Mouse (Mus musculus) ZHBTc4 (cell line): ENCODE results near the gene C530008M17Rik.
A peak's percentile ranks its signal among the peaks of the same experiment; 100 is the strongest.

Experiments
- DNase-seq: peaks from one replicate; pipeline ENCODE4 v3.0.0-alpha.2; 2011; ENCODE audit warnings: low read depth, low spot score

The C530008M17Rik gene

GRCm38 (mm10) chr5:76664936-76665335 lies 8.6 kb downstream of the C530008M17Rik start:
- no peak for DNase-seq

GRCm38 (mm10) chr5:76665421-76665820 lies 9.1 kb downstream of the C530008M17Rik start:
- peak; percentile 19 for DNase-seq

GRCm38 (mm10) chr5:76666026-76666756 lies 9.9 kb downstream of the C530008M17Rik start:
- DNase-seq, result no peak

GRCm38 (mm10) chr5:76668118-76668517 lies 11.8 kb downstream of the C530008M17Rik start:
- no peak for DNase-seq

- no peak for DNase-seq
Measured at GRCm38 (mm10) chr5:76668547-76668946, 12.2 kb downstream of the C530008M17Rik start.

- no peak for DNase-seq
Measured at GRCm38 (mm10) chr5:76670183-76670582, 13.9 kb downstream of the C530008M17Rik start.

- DNase-seq, result no peak
Measured at GRCm38 (mm10) chr5:76674022-76674653, 17.8 kb downstream of the C530008M17Rik start.

GRCm38 (mm10) chr5:76675369-76675768 lies 19.1 kb downstream of the C530008M17Rik start:
- no peak for DNase-seq

GRCm38 (mm10) chr5:76680959-76681358 lies 24.6 kb downstream of the C530008M17Rik start:
- no peak for DNase-seq

GRCm38 (mm10) chr5:76681895-76682656 lies 25.8 kb downstream of the C530008M17Rik start:
- no peak for DNase-seq

- DNase-seq, result no peak
Measured at GRCm38 (mm10) chr5:76683455-76683854, 27.1 kb downstream of the C530008M17Rik start.

GRCm38 (mm10) chr5:76684658-76685605 lies 28.6 kb downstream of the C530008M17Rik start:
- DNase-seq, result no peak

- DNase-seq, result no peak
Measured at GRCm38 (mm10) chr5:76687961-76688600, 31.8 kb downstream of the C530008M17Rik start.

GRCm38 (mm10) chr5:76688643-76689042 lies 32.3 kb downstream of the C530008M17Rik start:
- no peak for DNase-seq

- DNase-seq, result no peak
Measured at GRCm38 (mm10) chr5:76690177-76690593, 33.9 kb downstream of the C530008M17Rik start.

- no peak for DNase-seq
Measured at GRCm38 (mm10) chr5:76691251-76691650, 34.9 kb downstream of the C530008M17Rik start.

- no peak for DNase-seq
Measured at GRCm38 (mm10) chr5:76691706-76692424, 35.6 kb downstream of the C530008M17Rik start.

GRCm38 (mm10) chr5:76697536-76697935 lies 41.2 kb downstream of the C530008M17Rik start:
- no peak for DNase-seq

GRCm38 (mm10) chr5:76698187-76698586 lies 41.9 kb downstream of the C530008M17Rik start:
- no peak for DNase-seq
